7 mouse cellular contexts compared by ENCODE assay signal in genomic region chr12:28817427-28817752, GRCm38 (mm10).
DNase-seq lines count a peak whose midpoint lies in the region; ATAC-seq and TF ChIP-seq lines count a peak whose summit lies in the region.

No protein-coding gene starts in this region.

- intact Hi-C loops in left cerebral cortex, postnatal 4 days (cut with DNase I) = no loop called here

- in situ Hi-C loops in ES-E14 (cut with MboI; ENCODE audit: low sequenced_read_pairs in 2 of 2, unreplicated experiment in 2 of 2) = no loop called here

- peaks cover 2% of the 10 kb centered on the region; the same call in 1 of the 2 replicates for H3K36me3 ChIP-seq in ES-E14 (ENCODE audit: control insufficient read depth, insufficient read depth, low read length, poor library complexity, severe bottlenecking)
- no peaks in the 10 kb centered on the region for H3K36me3 ChIP-seq in heart, embryonic 15.5 days

- H3K4me1 ChIP-seq in ES-E14 (ENCODE audit: control insufficient read depth in 2 of 2, insufficient read depth in 2 of 2, low read length in 2 of 2, poor library complexity in 1 of 2) = peaks cover 4 to 25% of the 10 kb centered on the region in 2 experiments; a peak in 2 of 4 replicates
- peaks cover 17% of the 10 kb centered on the region for H3K4me1 ChIP-seq in heart, embryonic 15.5 days (replicated peaks)

- no peak overlapping the region for H3K4me3 ChIP-seq in ES-E14 (ENCODE audit: insufficient read depth in 1 of 2, low read depth in 1 of 2, low read length in 2 of 2, poor library complexity in 1 of 2, severe bottlenecking in 1 of 2)
- no peak overlapping the region for H3K4me3 ChIP-seq in heart, embryonic 15.5 days

- H3K9me3 ChIP-seq in ES-E14 (ENCODE audit: control insufficient read depth, insufficient read depth, low read depth, low read length) = no peaks in the 10 kb centered on the region
- no peaks in the 10 kb centered on the region for H3K9me3 ChIP-seq in heart, embryonic 15.5 days (replicated peaks)

- H3K27me3 ChIP-seq in heart, embryonic 15.5 days = no peaks in the 10 kb centered on the region; the same call in 1 of the 2 replicates

- H3K27ac ChIP-seq in ES-E14 (ENCODE audit: insufficient read depth, low read depth, low read length, poor library complexity, severe bottlenecking) = 0 out of 2 replicates have a peak overlapping the region, but pooled peaks have one; percentile 75
- H3K27ac ChIP-seq in heart, embryonic 15.5 days = no peak overlapping the region

- no peak; the same call in 1 of the 2 replicates for ATAC-seq in heart, embryonic 15.5 days (replicated peaks; ENCODE audit: insufficient number of reproducible peaks, insufficient read depth, low FRiP score, low read depth)

- no peak overlapping the region for H3K9ac ChIP-seq in ES-E14 (ENCODE audit: insufficient read depth, low read depth, low read length, poor library complexity, severe bottlenecking)
- no peak overlapping the region for H3K9ac ChIP-seq in heart, embryonic 15.5 days

- no peak for DNase-seq in ES-E14 (ENCODE audit: low read depth, low spot score)
- peak; percentile 75 for DNase-seq in ZHBTc4 (ENCODE audit: low read depth, low spot score)
- DNase-seq in left cerebral cortex, postnatal 4 days = peak; percentile 45
- DNase-seq in retina, postnatal 7 days (ENCODE audit: low read depth, low spot score) = peak; percentile 84
- no peak for DNase-seq in cerebellum, postnatal 14 days
- no peak for DNase-seq in urinary bladder, adult 2 months (ENCODE audit: low spot score)

- H3K4me2 ChIP-seq in heart, embryonic 15.5 days = 0 out of 2 replicates have a peak overlapping the region, but pooled peaks have one; percentile 6

- 15% methylated on average over 5 of the region's 5 CpGs for WGBS in heart, embryonic 15.5 days

TF ChIP-seq in ES-E14, 5 proteins besides CTCF, POLR2A, EP300 and RAD21:
- TF ChIP-seq HCFC1 (IDR thresholded peaks at IDR 0.05; ENCODE audit: borderline replicate concordance, insufficient read depth, low read length) (no peak), ZNF384 (IDR thresholded peaks at IDR 0.05; ENCODE audit: low read depth, low read length) (no peak), ZC3H11A (IDR thresholded peaks at IDR 0.05; ENCODE audit: borderline replicate concordance, low read depth, low read length) (no peak), MAFK (IDR thresholded peaks at IDR 0.05; ENCODE audit: insufficient read depth, low read depth, low read length) (0 out of 2 replicates have a peak, but pooled peaks have one; percentile 3), CHD2 (IDR thresholded peaks at IDR 0.05; ENCODE audit: low read depth, low read length) (no peak; the same call in 1 of the 2 replicates)
TF ChIP-seq in ES-E14: peak in this region for 1.

Comparison
In these comparisons a context has a peak if more than half of its experiments do, and no peak if none do; other contexts are left out.
1. DNase-seq: peak in ZHBTc4 (single experiment), left cerebral cortex, postnatal 4 days (single experiment) and retina, postnatal 7 days (single experiment); none in ES-E14 (single experiment), cerebellum, postnatal 14 days (0 of 2) and urinary bladder, adult 2 months (single experiment).